8 mouse cellular contexts compared by ENCODE assay signal in genomic region chr7:102417398-102417797, GRCm38 (mm10). TPM values are rescaled to one million over a fixed set of nuclear protein-coding genes. Genes with fewer than 3 reads are reported as not detected.
A peak's percentile ranks its signal among the peaks of the same experiment; 100 is the strongest.
DNase-seq lines count a peak whose midpoint lies in the region; ATAC-seq and TF ChIP-seq lines count a peak whose summit lies in the region.

No protein-coding gene starts in this region.

- no peak overlapping the region for H3K4me3 ChIP-seq in liver, adult 2 months (ENCODE audit: insufficient read depth, low read depth, low read length)

- H3K36me3 ChIP-seq in liver, adult 2 months (ENCODE audit: control insufficient read depth, insufficient read depth, low read length): no peaks in the 10 kb centered on the region

- no peak for TF ChIP-seq POLR2A in liver, adult 2 months (IDR thresholded peaks at IDR 0.05; ENCODE audit: extremely low read depth, insufficient read depth, low read length)

- WGBS in liver, adult 2 months: 6% methylated on average over 4 of the region's 4 CpGs

- no peaks in the 10 kb centered on the region for H3K27me3 ChIP-seq in liver, adult 2 months (ENCODE audit: control insufficient read depth, insufficient read depth, low read length)

- no peaks in the 10 kb centered on the region for H3K79me2 ChIP-seq in liver, adult 2 months (ENCODE audit: control insufficient read depth, insufficient read depth, low read length)

- no peak overlapping the region for H3K27ac ChIP-seq in liver, adult 2 months (replicated peaks; ENCODE audit: insufficient read depth, low read depth, low read length)

- peak; percentile 58 for TF ChIP-seq CTCF in liver, adult 2 months (IDR thresholded peaks at IDR 0.05; ENCODE audit: low read depth, low read length)

- peak; percentile 86 for DNase-seq in R1 (ENCODE audit: low read depth, low spot score)
- peak; percentile 29 to 57 for DNase-seq in cerebellum, postnatal 36 days
- peak; percentile 58 for DNase-seq in kidney, adult 9 months
- peak; percentile 64 for DNase-seq in liver, adult 2 months (ENCODE audit: extremely low read depth, low read depth, low spot score)
- DNase-seq in natural killer cell, adult 2 months (ENCODE audit: low spot score in 2 of 2): peak; percentile 55 to 62
- peak; percentile 47 for DNase-seq in thymus, postnatal 14 days

- no peak overlapping the region for H3K9ac ChIP-seq in liver, adult 2 months (ENCODE audit: low read depth, low read length)

- H3K4me1 ChIP-seq in liver, adult 2 months (ENCODE audit: control insufficient read depth, insufficient read depth, low read length): no peaks in the 10 kb centered on the region

- ATAC-seq in CD4-positive, CD25-positive, alpha-beta regulatory T cell, adult 4 months: peak; percentile 93
- peak; percentile 99 for ATAC-seq in granulocyte monocyte progenitor cell, adult 5-6 weeks (replicated peaks; ENCODE audit: poor library complexity, severe bottlenecking)

RNA-seq across cellular contexts. Expression of gene Rrm1, which starts 24.1 kb away (rescaled TPM):
- 10 to 100 TPM; 48.5 to 59.7 TPM for polyA plus RNA-seq in CD4-positive, CD25-positive, alpha-beta regulatory T cell, adult 4 months (2017; shearing (Covaris generic))
- total RNA-seq in granulocyte monocyte progenitor cell, adult 5-6 weeks (2014; fragmentation: Nextera tagmentation): 171 and 252 TPM in 2 replicates
- 642 and 757 TPM in 2 replicates for total RNA-seq in granulocyte monocyte progenitor cell, adult 5-6 weeks (2017)
- total RNA-seq in liver, adult 2 months (2014; rRNA removed): 7.9 and 10.4 TPM in 2 replicates
- 2.2 and 2.3 TPM in 2 replicates for polyA plus RNA-seq in liver, adult 2 months (2012; rRNA removed)

Comparison
In these comparisons a context has a peak if more than half of its experiments do, and no peak if none do; other contexts are left out.
1. RNA of gene Rrm1, which starts 24.1 kb away (total RNA-seq): 171 to 757 TPM in granulocyte monocyte progenitor cell, adult 5-6 weeks; 7.9 to 10.4 TPM in liver, adult 2 months; every median in the first group is over 10 times any median in the second.
2. Peak in every context shown above with its lines, with median percentiles within 50 percentile points of each other: DNase-seq.